Mouse (Mus musculus) 3134 (cell line): ENCODE data around the gene Bcas3.

ENCODE experiments used
- DNase-seq: peaks from one replicate; pipeline ENCODE4 v3.0.0-alpha.2; 2011; ENCODE audit warnings: low spot score; ENCODE audit not compliant: insufficient read length; ENCODE audit errors: extremely low read depth

Gene Bcas3

DNA sequence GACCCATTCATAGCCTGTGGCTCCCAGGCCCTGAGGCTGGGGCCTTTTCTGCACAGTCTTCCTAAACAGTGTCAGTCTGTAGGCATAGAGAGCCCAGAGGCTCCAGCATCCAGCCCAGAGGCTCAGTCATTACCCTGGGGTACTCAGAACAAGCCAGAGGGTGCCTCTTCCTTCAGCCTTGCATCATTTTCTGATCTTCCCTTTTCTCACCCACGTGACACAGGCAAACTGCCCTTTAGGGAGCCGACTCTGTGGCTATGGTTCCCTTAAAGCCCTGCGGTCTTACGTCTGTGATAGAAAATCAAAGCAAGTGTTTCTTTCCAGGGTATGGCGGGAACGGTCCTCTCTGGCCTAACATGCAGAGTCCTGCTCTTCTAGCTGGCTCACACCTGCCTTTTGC, 421.7 kb downstream of the Bcas3 start:
- no peak for DNase-seq

DNA sequence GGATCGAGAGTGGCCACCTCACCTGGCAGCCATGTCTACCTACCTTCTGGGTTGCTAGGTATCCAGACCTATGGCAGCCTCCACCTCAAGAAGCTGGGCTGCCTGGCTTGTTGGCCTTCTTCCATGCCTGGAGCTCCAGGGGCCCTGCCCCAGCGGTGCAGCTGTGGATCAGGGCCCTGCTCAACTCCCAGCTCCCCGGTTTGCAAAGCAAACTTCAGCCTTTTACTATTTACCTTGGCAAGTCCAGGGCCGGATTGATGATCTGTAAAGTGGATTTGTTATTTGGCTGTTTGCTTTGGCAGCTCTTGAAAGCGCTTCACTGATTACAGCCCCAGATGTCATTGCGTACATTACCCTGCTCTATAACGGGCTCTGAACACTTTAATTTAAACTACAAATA, 422.5 kb downstream of the Bcas3 start:
- no peak for DNase-seq

DNA sequence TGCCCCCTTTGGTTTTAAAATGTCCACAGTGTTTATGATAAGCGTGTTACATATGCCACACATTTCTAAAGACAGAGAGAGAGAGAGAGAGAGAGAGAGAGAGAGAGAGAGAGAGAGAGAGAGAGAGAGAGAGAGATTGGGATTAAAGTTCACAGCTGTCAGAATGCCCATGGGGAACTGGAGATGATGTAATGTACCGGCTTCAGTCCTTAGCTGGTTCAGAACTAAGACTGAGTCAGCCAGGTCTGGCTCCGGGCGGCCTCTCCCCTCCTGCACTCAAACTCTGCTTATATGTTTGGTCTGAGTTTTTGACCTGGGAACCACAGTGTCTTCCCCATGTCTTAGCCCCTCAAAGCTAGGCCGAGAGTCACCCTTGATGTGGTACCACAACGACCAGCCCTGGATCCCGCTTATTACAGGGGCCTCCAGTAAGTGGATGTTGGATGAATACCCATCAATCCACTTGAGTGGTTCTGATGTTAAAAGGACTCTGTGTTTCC, 423.9 kb downstream of the Bcas3 start:
- DNase-seq, result no peak

DNA sequence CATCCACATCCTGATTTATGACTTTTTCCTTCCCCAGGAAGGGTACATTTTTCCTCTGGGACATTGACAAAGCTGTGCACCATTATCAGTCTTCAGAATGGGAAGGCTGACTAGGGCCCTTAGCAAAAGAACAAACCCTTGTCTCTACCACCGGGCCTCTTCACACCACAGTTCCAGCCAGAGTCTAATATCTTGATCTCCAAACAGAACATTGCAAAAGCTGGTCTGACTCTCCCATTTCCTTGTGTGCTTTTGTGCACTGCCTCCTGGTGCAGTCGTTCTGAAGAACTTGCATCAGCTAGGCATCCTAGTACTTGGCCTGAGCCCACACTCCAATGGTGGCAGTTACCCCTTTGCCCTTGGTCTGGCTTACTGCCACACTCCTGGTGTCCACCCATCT, 425.0 kb downstream of the Bcas3 start:
- DNase-seq, result no peak

DNA sequence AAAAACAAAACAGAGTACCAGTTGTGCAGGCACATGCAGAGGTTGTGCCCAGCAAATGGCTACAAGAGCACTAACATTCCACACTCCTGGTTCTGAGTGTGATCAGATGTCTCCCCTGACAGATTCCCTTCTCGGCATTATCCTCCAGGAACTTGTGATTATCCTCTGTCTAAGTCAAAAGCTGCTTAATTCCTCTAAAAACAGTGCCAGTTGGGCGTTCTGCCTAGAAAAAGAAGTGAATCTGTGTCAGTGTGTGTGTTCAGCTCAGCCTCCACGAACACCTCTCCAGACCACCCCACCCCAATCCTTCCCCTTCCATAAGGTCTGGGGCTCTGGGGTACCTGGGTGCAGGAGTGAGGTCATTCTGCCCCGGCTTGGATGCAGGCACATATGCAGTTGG, 427.3 kb downstream of the Bcas3 start:
- no peak for DNase-seq

DNA sequence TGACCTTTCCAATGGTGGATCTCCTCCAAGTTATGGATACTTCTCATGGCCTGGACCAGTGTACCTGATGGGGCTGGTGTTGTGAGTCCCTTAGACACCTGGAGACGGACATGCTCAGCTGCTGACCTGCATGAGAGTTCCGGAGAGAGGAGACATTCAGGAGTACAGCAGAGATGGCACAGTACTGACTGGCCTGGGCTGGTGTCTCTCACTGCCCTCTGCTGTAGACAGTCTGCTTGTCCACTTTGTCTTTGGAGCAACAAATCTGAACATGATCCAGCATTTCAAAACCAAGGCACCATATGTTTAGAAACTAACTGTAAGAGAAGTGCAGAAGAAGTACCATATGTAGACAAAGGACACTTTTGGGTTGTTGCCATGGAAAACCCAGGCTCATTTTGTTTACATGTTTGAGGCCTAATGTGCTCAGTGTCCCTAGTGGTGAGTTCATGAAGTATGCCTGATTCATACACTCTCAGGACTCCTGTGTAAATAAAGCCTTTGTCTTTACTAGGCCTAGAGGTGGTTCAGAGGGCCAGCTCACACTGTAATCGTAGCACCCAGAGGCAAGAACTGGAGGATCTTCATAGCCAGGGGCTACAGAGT, 433.2 kb downstream of the Bcas3 start:
- no peak for DNase-seq

DNA sequence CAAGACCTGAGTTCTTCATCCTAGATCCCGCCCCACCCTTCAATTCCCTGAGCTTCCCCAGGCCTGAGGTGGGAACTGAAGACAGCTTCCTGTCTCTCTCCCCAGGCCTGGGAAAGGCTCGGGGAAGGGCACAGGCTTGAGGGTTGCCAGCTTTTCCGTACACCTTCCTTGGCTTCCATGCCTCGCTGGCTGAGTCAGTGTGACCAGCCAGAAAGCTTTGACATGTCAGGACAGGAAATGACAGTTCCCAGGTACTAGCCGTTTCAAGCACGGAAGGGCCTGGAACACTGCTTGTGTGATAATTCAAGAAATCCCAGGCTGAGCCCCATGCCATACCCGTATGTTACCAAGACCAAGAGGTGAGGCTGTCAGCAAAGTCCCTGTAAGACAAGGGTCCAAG, 436.8 kb downstream of the Bcas3 start:
- DNase-seq, result no peak

DNA sequence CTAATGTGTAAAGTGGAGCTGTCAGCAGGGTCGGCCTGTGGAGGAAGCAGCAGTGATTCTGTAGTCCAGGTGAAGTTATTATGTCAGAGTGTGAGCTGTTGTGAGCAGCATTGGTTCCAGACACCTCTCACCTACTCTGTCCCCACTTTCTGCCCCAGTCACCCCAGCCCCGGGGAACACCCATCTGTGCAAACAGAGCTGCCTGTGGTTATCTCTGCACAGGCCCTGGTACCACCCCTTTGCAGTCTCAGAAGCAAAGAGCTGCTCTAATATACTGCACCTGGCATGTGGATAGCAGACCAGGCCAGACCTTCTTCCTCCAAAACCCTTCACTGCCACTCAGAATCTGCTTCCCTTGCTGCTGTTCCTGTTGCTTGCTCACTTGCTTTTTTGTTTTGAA, 437.3 kb downstream of the Bcas3 start:
- no peak for DNase-seq

DNA sequence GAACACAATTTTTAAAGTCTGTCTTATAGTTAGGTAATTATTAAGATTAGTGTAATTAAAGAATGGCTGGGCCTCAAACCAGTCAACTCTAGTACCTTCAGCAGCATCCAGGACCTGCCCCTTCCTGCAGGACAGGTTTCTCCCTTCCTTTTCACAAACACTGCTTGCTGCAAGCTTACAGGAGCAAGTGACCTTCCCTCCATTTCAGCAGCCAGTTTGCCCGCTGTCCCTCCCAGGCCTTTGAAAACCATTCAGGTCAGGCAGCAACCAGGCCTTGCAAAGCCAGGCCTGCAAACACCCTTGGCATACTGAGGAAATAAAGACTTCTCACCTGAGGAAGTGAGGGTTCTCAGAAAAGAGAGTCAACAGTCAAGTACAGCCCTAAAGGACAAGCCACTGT, 438.2 kb downstream of the Bcas3 start:
- DNase-seq, result no peak

DNA sequence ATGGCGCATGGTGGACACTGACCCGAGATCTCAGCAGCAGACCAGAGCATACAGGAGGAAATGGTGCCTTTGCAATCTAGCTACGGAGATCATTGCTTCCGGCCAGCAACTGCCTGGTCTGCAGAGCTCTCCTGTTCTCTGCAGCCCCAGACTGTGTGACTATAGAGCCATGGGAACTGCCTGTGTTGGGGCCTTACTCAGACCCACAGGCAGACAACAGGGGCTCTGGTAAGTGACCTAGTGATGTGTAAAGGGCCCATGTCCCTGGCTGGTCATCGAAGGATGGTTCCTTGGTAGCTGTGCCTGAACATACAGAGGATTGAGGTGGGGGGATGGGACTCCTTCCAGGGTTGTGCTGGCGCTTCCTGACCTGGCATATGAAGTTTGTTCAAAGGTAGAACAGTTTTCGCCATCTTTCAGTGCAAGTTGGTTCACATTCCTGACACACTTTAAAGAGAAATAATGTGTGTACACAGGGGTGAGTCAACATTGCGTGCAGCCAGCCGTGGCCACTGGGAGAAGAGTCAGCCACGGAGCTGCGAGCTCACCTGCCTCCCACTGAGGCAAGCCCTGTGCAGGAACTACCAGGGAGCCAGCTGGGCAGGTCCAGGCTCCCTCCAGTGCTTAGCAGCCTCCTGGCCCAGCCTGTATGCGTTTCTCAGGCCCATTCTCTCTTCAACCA, 439.7 kb downstream of the Bcas3 start:
- DNase-seq, result no peak

DNA sequence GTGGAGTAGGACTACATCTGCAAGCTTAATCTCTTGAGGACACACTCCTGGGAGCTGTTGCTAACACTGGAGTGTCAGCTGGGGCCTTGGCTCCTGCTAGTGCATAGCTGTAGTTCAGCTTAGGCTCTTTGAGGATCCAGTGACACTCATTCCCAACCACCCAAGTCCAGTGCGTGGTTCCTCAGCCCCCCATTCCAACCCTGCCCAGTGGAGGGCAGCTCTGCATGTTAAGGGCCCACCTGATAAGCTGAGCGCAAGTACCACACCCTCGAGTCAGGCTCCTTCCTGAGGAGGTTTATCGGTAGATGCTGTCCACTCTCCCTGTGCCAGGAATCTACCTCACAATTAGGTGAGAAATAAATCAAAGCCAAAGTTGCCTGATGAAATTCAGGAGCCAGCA, 446.5 kb downstream of the Bcas3 start:
- DNase-seq, result no peak

DNA sequence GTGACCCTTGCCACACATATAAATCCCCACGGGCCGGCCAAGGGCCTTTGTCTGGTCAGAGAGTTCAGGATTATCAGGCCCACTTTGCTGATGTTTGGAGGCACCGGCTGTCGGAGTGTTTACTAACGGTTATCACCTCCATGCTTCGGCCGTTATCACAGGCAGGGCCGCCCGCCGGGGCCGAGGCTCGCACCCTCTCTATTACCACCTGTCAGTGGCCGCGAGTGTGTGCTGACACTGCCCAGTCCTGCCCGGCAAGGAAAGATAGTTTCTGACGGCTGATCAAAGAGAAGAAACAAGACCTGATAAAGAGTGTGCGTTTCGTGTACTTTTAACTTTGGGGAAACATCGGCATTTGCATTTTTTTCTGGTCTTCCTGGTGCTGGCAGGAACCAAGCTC, 446.9 kb downstream of the Bcas3 start:
- DNase-seq, result no peak

DNA sequence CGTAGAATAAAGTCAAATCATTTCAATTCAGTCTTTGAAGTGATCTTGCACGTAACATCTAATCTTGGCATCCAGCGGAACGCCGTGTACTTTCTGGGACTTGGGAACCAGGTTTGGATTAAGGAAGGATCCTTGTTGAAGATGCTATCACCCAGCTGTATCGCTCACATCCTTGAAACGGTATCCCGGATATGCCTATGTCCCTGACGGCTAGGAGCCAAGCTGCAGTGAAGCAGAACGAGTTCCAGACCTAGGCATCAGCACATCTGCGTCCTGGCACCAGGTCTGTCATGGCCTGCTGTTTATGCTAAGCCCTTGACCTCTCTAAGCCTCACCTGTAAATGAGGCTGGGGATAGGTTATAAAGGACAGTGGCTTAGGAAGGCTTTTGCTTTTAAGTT, 447.4 kb downstream of the Bcas3 start:
- DNase-seq, result no peak

DNA sequence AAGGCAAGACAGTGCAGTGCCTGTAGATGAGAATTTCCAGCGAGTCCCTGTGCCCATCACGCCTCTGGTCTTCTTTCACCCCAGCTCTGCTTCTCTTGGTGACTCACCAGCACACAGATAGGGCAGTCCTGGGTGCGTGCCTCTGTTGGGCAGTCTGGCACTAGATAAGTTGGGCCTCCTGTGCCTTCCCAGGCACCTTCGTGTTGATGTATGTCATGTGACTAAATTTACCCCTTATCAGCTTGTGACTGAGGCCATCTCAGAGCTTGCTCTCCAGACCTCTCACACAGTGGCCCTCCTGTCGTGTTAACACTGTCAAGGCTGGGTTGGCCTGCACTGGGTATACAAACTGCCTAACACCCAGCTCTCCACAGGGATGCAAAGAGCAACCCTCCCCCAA, 451.1 kb downstream of the Bcas3 start:
- no peak for DNase-seq

DNA sequence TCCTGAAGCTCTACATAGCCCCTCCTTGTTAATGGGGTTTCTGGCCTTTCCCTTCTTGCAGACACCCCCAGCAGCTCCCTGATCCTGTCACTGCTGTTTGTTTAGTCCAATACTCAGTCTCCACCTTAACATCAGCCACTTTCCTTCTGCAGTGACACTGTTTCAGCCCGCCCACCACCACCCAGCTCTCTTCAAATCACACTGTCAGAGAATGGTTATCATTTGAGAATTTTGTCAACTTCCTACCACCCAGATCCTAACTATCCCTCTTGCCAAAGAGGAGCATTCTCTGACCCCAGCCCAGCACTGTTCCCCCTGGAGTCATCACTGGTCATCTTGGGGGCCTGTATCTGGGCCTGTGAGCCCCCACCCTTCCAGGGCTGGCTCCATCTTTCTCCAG, 452.8 kb downstream of the Bcas3 start:
- DNase-seq, result no peak

DNA sequence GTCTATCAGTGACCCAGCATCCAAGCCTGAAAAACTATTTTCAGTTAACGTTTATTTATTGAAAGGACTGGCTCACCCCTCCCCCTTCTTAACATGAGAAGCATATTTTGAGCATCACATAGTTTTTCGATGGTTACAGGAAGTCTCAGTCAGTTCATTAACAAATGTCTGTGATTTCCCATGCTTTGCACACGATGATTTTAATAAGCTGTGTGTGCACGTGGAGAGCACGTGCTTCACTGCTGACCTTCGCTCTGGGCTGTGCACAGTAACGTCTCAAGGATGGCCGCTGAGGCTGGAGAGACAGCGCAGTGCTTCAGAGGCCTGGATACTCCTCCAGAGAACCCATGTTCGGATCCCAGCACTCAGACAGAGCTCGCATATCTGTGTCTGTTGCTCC, 454.4 kb downstream of the Bcas3 start:
- no peak for DNase-seq

DNA sequence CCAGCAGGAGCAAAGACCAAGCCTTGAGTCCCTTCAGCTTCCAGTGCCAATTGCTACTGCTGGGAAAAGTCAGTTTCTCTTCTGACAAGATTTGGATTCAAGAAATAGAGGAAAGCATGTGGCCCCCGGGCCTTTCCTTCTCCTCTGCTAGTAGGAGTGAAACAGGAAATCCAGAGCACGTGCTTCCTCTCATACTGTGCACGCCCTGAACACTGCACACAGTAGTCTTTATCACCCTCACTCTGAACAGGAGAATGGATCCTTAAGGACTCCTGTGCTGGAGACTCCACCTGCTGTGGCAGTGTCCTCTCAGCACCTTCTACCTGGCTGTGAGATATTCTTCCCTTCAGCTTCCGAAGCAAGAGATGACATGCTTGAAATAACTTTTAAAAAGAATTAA, 458.3 kb downstream of the Bcas3 start:
- no peak for DNase-seq

DNA sequence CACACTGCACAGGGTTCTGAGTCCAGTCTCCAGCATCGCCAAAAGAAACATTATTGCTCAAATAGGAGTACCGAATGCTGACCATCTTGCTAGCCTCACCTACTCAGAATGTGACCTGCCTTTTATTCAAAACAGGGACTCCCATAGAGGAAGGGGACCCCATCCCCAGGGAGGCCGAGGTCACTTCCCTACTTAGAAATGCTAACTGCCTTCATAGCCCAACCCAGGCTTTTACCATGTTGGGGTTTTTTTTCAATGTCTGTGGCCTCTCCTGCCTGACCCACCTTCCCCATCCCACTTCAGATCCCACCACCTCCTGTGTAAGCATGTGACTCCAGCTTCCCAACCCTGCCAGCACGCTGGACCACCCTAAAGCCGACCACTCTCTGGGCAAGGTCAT, 458.7 kb downstream of the Bcas3 start:
- DNase-seq, result no peak

DNA sequence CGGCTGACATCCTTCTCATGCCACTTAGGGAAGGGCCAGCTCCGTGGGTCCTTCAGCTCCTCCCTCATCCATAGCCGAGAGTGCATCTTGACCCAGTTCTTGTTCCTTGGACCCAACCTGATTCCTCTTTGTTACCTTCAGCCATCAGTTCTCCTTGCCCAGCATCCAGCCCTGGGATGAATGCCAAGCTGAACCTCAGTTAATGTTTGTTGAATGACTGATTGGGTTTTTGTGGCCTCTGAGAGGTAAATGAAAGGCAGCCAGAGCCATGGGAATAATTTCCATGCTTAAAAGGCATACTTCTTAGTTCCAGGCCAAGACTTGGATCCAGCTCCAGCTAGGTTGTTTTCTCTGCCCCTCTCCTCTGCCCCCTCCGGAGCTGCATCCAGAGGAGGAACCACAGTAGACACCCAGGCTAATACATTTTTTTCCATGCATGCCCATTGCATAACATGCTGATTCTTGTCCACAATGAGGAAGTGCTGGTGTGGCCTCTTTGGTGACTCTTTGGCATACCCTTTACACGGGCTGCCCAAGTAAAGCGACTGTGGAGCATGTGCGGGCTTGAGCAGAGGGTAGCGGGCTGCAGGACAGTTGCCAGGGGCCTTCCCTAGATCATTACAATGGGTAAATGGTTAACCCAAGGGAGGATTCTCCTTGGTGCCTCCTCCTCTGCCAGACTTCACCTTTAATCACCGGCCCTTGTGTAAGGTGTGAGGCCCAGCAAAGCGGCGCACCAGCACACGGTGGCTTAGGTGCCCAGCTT, 459.4 kb downstream of the Bcas3 start:
- DNase-seq, result no peak

DNA sequence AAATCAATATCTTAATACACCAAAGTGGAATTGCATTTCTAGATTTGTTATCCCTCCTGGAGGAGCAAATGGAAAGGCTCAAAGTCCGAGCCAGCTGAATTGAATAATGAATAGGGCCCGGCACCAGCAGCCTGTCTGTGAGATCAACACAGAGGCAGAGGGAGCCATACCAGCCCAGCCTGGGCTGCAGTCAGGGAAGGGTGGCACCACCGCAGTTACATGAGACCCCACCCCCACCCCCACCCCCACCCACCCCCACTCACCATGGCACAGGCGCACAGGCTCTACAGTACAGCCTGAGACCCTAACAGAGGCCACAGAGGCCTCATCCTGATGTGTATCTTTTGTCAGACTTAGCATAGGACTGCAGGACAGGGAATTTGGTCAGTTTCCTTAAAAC, 461.7 kb downstream of the Bcas3 start:
- DNase-seq, result no peak

DNA sequence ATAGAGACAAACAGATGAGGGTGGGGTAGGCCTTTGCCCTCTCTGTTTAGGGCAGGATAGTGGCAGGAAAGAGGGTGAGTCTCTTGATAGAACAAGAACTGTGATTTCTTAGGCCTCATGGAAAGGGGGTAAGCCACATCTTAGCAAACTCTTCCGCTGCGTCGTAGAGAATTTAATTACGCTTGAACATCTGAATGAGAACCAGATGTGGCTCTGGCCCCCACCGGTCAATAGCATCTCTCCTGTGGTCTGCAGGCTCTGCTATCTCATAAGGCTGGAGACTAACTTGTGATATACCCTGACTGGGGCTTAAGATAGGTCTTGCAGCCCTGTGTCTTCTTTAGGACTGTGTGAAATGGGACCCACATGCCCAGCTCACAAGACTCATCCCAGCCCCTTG, 463.5 kb downstream of the Bcas3 start:
- no peak for DNase-seq

DNA sequence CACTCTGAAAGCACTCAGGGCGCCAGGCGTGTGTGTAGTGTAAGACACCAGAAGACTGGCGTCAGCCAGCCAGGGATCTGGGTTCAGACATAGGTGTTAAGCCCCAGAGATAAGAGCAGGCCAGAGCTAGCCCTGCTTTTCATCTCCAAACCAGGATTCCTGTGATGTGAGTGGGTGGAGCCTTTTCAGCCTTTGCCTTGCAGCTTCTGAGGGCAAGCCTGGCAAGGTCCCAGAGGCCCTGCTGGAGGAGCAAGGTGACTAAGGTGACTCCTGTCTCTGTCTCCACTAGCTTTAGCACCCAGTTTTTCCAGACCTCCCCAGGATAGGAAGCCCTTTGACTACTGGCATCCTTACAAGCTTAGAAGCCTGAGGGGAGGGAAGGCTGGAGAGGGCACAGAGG, 465.4 kb downstream of the Bcas3 start:
- no peak for DNase-seq
